Mouse (Mus musculus) heart, embryonic 16.5 days (tissue): ENCODE data around the gene Helz2. TPM values are rescaled to one million over a fixed set of nuclear protein-coding genes. Genes with fewer than 3 reads are reported as not detected.

Source experiments
- ATAC-seq: fragments of 200-750 bp; cut with Nextera tagmentation; replicated peaks from 2 replicates; pipeline ENCODE4 v1.8.0; 2017; ENCODE audit warnings: moderate number of reproducible peaks; ENCODE audit not compliant: insufficient read depth, low FRiP score; ENCODE audit errors: extremely low read depth
- H3K27ac ChIP-seq: fragments of 300-500 bp; sonication (generic); 2 replicates; pipeline ENCODE4 v1.5.1; 2014; ENCODE audit warnings: mild to moderate bottlenecking, low read length, control low read depth, moderate library complexity
- H3K27me3 ChIP-seq: fragments of 300-500 bp; sonication (generic); 2 replicates; pipeline ENCODE4 v1.6.1; 2014; ENCODE audit warnings: low read length, mixed read lengths; ENCODE audit not compliant: control insufficient read depth, insufficient read depth
- H3K36me3 ChIP-seq: fragments of 300-500 bp; sonication (generic); 2 replicates; pipeline ENCODE4 v1.6.1; 2014; ENCODE audit not compliant: control insufficient read depth, insufficient read depth
- H3K4me1 ChIP-seq: fragments of 300-500 bp; sonication (generic); 2 replicates; pipeline ENCODE4 v1.6.1; 2014; ENCODE audit warnings: low read length, mixed read lengths; ENCODE audit not compliant: control insufficient read depth, insufficient read depth
- H3K4me2 ChIP-seq: fragments of 300-500 bp; sonication (generic); 2 replicates; pipeline ENCODE4 v1.6.1; 2014; ENCODE audit warnings: low read depth, mild to moderate bottlenecking, control low read depth, low read length
- H3K4me3 ChIP-seq: fragments of 300-500 bp; sonication (generic); 2 replicates; pipeline ENCODE4 v1.5.1; 2014; ENCODE audit warnings: mild to moderate bottlenecking, control low read depth, low read length
- H3K9ac ChIP-seq: fragments of 300-500 bp; sonication (generic); 2 replicates; pipeline ENCODE4 v1.6.1; 2014; ENCODE audit warnings: low read length, control low read depth
- H3K9me3 ChIP-seq: fragments of 300-500 bp; sonication (generic); replicated peaks from 2 replicates; pipeline ENCODE4 v1.6.1; 2016; ENCODE audit warnings: low read length; ENCODE audit not compliant: control insufficient read depth
- WGBS: fragments of 180-500 bp; shearing (Covaris S2); extraction: QIAGEN DNeasy Blood & Tissue Kit; methylation state at CpG from one replicate; pipeline ENCODE4 v1.1.7; 2014; 5-methylcytosine and 5-hydroxymethylcytosine counted together
- polyA plus RNA-seq: library from polyadenylated mRNA; unstranded; fragments of >200 nt; fragmentation: Nextera tagmentation; extraction: Ambion mirVana; gene quantifications from 2 replicates; pipeline ENCODE4 v1.2.1, GENCODE M21; 2015

Gene Helz2
- polyA plus RNA-seq, 1 experiment from 2014 or later = 1.2 TPM

- WGBS = 27% methylated on average over 11 of the region's 11 CpGs
- Histone ChIP-seq H3K4me1 (peaks cover 5% of the 10 kb centered on the region), H3K27me3 (no peaks in the 10 kb centered on the region), H3K9me3 (no peaks in the 10 kb centered on the region), H3K4me2 (0 out of 2 replicates have a peak overlapping the region, but pooled peaks have one; percentile 16), H3K36me3 (no peaks in the 10 kb centered on the region), H3K4me3 (no peak overlapping the region), H3K27ac (no peak overlapping the region), H3K9ac (no peak overlapping the region)
- no peak for ATAC-seq
Observed at GRCm38 (mm10) chr2:181243706-181244394, 2.0 kb upstream of the Helz2 start.

GRCm38 (mm10) chr2:181242314-181242665 lies 463 bp upstream of the Helz2 start:
- Histone ChIP-seq H3K4me2 (peak overlapping the region; percentile 67), H3K4me1 (peaks cover 5% of the 10 kb centered on the region), H3K36me3 (no peaks in the 10 kb centered on the region), H3K4me3 (peak overlapping the region; percentile 56), H3K27me3 (no peaks in the 10 kb centered on the region), H3K27ac (no peak overlapping the region), H3K9me3 (no peaks in the 10 kb centered on the region), H3K9ac (peak overlapping the region; percentile 72)
- 70% methylated on average over 3 of the region's 3 CpGs for WGBS
- ATAC-seq = no peak

- H3K4me2 ChIP-seq = peak overlapping the region; percentile 67
- H3K9ac ChIP-seq = peak overlapping the region; percentile 72
- no peaks in the 10 kb centered on the region for H3K36me3 ChIP-seq
- H3K27me3 ChIP-seq = no peaks in the 10 kb centered on the region
- WGBS = 86% methylated on average over 13 of the region's 13 CpGs
- peak overlapping the region; percentile 56 for H3K4me3 ChIP-seq
- H3K27ac ChIP-seq = no peak overlapping the region
- H3K4me1 ChIP-seq = peaks cover 5% of the 10 kb centered on the region
- H3K9me3 ChIP-seq = no peaks in the 10 kb centered on the region
- ATAC-seq = no peak
Observed at GRCm38 (mm10) chr2:181240806-181241440, 904 bp downstream of the Helz2 start.

- peaks cover 5% of the 10 kb centered on the region for H3K4me1 ChIP-seq
Observed at GRCm38 (mm10) chr2:181239261-181239660, 2.6 kb downstream of the Helz2 start.

GRCm38 (mm10) chr2:181238861-181239260 lies 3.0 kb downstream of the Helz2 start:
- H3K4me3 ChIP-seq = no peak overlapping the region
- no peak overlapping the region for H3K9ac ChIP-seq
- H3K4me2 ChIP-seq = no peak overlapping the region
- H3K9me3 ChIP-seq = no peaks in the 10 kb centered on the region
- no peak overlapping the region for H3K27ac ChIP-seq
- ATAC-seq = no peak
- peaks cover 5% of the 10 kb centered on the region for H3K4me1 ChIP-seq
- H3K36me3 ChIP-seq = no peaks in the 10 kb centered on the region
- no peaks in the 10 kb centered on the region for H3K27me3 ChIP-seq
- 64% methylated on average over 2 of the region's 2 CpGs for WGBS

More at GRCm38 (mm10) chr2:181239261-181239660, 2.6 kb downstream of the Helz2 start:
- Histone ChIP-seq H3K4me2 (no peak overlapping the region), H3K9ac (no peak overlapping the region), H3K27me3 (no peaks in the 10 kb centered on the region), H3K27ac (no peak overlapping the region), H3K36me3 (no peaks in the 10 kb centered on the region), H3K4me3 (no peak overlapping the region), H3K9me3 (no peaks in the 10 kb centered on the region)
- WGBS = 90% methylated on average over 9 of the region's 9 CpGs
- ATAC-seq = no peak

GRCm38 (mm10) chr2:181238091-181238610 lies 3.7 kb downstream of the Helz2 start:
- H3K27me3 ChIP-seq = no peaks in the 10 kb centered on the region
- no peak overlapping the region for H3K9ac ChIP-seq
- ATAC-seq = no peak
- WGBS = 76% methylated on average over 10 of the region's 10 CpGs
- H3K27ac ChIP-seq = no peak overlapping the region
- no peaks in the 10 kb centered on the region for H3K36me3 ChIP-seq
- H3K9me3 ChIP-seq = no peaks in the 10 kb centered on the region
- H3K4me3 ChIP-seq = no peak overlapping the region
- H3K4me2 ChIP-seq = no peak overlapping the region
- peaks cover 5% of the 10 kb centered on the region for H3K4me1 ChIP-seq

GRCm38 (mm10) chr2:181237251-181238014 lies 4.4 kb downstream of the Helz2 start:
- no peaks in the 10 kb centered on the region for H3K9me3 ChIP-seq
- H3K4me1 ChIP-seq = peaks cover 4% of the 10 kb centered on the region
- no peak overlapping the region for H3K27ac ChIP-seq
- H3K36me3 ChIP-seq = no peaks in the 10 kb centered on the region
- no peaks in the 10 kb centered on the region for H3K27me3 ChIP-seq
- no peak overlapping the region for H3K4me3 ChIP-seq
- no peak overlapping the region for H3K4me2 ChIP-seq
- no peak for ATAC-seq
- no peak overlapping the region for H3K9ac ChIP-seq
- 86% methylated on average over 17 of the region's 17 CpGs for WGBS

GRCm38 (mm10) chr2:181235681-181236566 lies 5.9 kb downstream of the Helz2 start:
- Histone ChIP-seq H3K4me3 (no peak overlapping the region), H3K36me3 (no peaks in the 10 kb centered on the region), H3K9ac (no peak overlapping the region), H3K4me2 (no peak overlapping the region), H3K27me3 (no peaks in the 10 kb centered on the region), H3K27ac (no peak overlapping the region), H3K9me3 (no peaks in the 10 kb centered on the region), H3K4me1 (no peaks in the 10 kb centered on the region; the same call in 1 of the 2 replicates)
- no peak for ATAC-seq
- 79% methylated on average over 23 of the region's 23 CpGs for WGBS
